In the genomic region with DNA sequence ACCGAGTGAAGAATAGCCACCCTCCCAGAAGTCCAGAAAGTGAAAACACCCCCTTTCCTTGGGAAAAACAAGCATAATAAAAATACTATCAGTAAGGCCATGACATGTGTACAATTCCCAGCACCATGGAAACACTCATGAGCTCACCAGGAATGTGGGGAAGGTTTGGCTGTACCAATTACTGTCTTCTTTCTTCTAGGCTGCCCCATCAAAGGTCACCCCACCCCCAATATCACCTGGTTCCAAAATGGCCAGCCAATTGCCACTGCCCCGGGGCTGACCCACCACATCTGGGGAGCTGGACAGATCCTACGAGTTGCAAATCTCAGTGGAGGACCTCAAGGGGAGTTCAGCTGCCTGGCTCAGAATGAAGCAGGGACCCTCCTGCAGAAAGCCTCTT, we compare ENCODE assay signal across 11 mouse cellular contexts.
"Had no signal": no experiment of that assay in that cellular context is flagged by ENCODE, and none has a peak within 500 bp of the region (broad histone marks: within the 10 kb centered on the region; RNA-seq: fewer than 3 reads in every experiment).

No protein-coding gene starts in this region.

- H3K36me3 ChIP-seq: kidney, embryonic 15.5 days; midbrain, embryonic 15.5 days had no signal

- H3K27me3 ChIP-seq: kidney, embryonic 15.5 days; limb, embryonic 13.5 days; midbrain, embryonic 15.5 days had no signal

- H3K27ac ChIP-seq: kidney, embryonic 15.5 days; left cerebral cortex, adult 2 months; liver, embryonic 14.5 days; midbrain, embryonic 15.5 days; stomach, postnatal 0 days had no signal

- H3K9me3 ChIP-seq: kidney, embryonic 15.5 days; limb, embryonic 13.5 days; midbrain, embryonic 15.5 days had no signal

- H3K4me3 ChIP-seq: kidney, embryonic 15.5 days; left cerebral cortex, adult 2 months; limb, embryonic 13.5 days; midbrain, embryonic 15.5 days had no signal

- H3K9ac ChIP-seq: kidney, embryonic 15.5 days; limb, embryonic 13.5 days; liver, embryonic 14.5 days; midbrain, embryonic 15.5 days had no signal

- H3K4me1 ChIP-seq: midbrain, embryonic 15.5 days had no signal

- DNase-seq: kidney, adult 2 months; kidney, postnatal 14 days; lung, adult 18-20 months; right cerebral cortex, adult 18-20 months; thymus, postnatal 4 days had no signal

- ATAC-seq: midbrain, embryonic 15.5 days had no signal

- H3K4me2 ChIP-seq: kidney, embryonic 15.5 days; limb, embryonic 13.5 days; midbrain, embryonic 15.5 days had no signal
